Mouse (Mus musculus): ENCODE results near the gene Gm9040. TPM values are rescaled to one million over a fixed set of nuclear protein-coding genes. Genes with fewer than 3 reads are reported as not detected.
"Not testable (repeated sequence)": the region's sequence is repeated elsewhere in the genome, so short reads cannot be mapped to it uniquely, and the experiment has no call there.

Gm9040 gene
- polyA plus RNA-seq (2015; fragmentation: Nextera tagmentation; extraction: Ambion mirVana) = not detected in 2 replicates

- H3K27me3 ChIP-seq; H3K36me3 ChIP-seq; H3K9ac ChIP-seq; H3K9me3 ChIP-seq (replicated peaks); ATAC-seq (replicated peaks; ENCODE audit: insufficient number of reproducible peaks, insufficient read depth, low FRiP score, low read depth); H3K4me3 ChIP-seq; H3K4me1 ChIP-seq (replicated peaks); H3K4me2 ChIP-seq; H3K27ac ChIP-seq: not testable (repeated sequence)
- no CpG with 5 or more reads among the region's 11 CpGs for WGBS
Measured at GRCm38 (mm10) chr10:118326869-118327268, at the start of gene Gm9040. TSS of gene Gm9040 (minus strand) at chr10:118326969.

- H3K9me3 ChIP-seq (replicated peaks) = no peaks in the 10 kb centered on the region
- H3K4me3 ChIP-seq = peak overlapping the region; percentile 30
Measured at GRCm38 (mm10) chr10:118370443-118370842, 43.7 kb upstream of the Gm9040 start.

DNA sequence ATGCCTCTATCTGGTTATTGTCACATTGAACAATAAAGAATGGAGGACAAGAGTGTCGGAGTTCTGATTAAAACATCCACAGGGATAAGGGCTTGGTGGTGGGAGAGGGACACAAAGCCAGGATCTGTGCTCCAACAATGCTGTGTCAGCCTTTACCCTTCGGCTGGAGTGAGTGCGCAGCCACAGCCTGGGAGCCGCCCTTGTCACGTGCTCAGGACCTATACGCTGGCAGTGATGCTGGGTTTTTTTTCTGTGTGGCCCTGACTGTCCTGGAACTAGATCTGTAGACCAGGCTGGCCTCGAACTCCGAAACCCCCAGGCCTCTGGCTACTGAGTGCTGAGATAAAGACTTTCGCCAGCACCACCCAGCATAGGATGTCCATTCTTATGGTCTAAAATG, 42.7 kb upstream of the Gm9040 start:
- Histone ChIP-seq H3K4me3 (no peak overlapping the region), H3K9me3 (replicated peaks) (no peaks in the 10 kb centered on the region), H3K4me1 (replicated peaks) (no peaks in the 10 kb centered on the region), H3K27ac (no peak overlapping the region), H3K4me2 (no peak overlapping the region), H3K9ac (no peak overlapping the region), H3K36me3 (no peaks in the 10 kb centered on the region), H3K27me3 (no peaks in the 10 kb centered on the region)
- no peak for ATAC-seq (replicated peaks; ENCODE audit: insufficient number of reproducible peaks, insufficient read depth, low FRiP score, low read depth)
- 88% methylated on average over 9 of the region's 9 CpGs for WGBS

More at GRCm38 (mm10) chr10:118370443-118370842, 43.7 kb upstream of the Gm9040 start:
- Histone ChIP-seq H3K27me3 (no peaks in the 10 kb centered on the region), H3K27ac (no peak overlapping the region), H3K36me3 (no peaks in the 10 kb centered on the region), H3K9ac (no peak overlapping the region), H3K4me2 (peak overlapping the region; percentile 52), H3K4me1 (replicated peaks) (no peaks in the 10 kb centered on the region)
- WGBS = 5% methylated on average over 10 of the region's 10 CpGs
- ATAC-seq (replicated peaks; ENCODE audit: insufficient number of reproducible peaks, insufficient read depth, low FRiP score, low read depth) = peak; percentile 55; the same call in 1 of the 2 replicates

DNA sequence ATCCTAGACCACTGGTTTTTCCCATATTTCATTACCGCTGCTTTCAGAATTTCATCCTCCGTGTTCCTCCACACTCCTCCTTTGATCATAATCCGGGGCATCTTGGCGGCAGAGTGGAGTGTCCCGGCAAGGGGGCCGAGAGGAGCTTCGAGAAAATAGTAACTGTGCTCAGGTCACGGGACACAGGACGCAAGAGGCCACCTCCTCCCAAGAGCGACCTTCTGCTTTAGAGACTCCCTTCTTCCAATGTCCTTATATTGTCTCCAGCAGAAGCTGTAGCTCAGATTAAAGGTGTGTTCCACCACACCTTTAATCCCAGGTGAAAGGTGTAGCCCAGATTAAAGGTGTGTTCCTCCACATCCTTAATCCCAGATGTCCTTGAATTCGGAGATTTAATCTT, 27.2 kb upstream of the Gm9040 start, which contains the start of gene Gm9049:
TSS of gene Gm9049 (minus strand) at position 101 of the 400 bp plus-strand sequence.
- not testable (repeated sequence) for H3K36me3 ChIP-seq, H3K4me2 ChIP-seq

DNA sequence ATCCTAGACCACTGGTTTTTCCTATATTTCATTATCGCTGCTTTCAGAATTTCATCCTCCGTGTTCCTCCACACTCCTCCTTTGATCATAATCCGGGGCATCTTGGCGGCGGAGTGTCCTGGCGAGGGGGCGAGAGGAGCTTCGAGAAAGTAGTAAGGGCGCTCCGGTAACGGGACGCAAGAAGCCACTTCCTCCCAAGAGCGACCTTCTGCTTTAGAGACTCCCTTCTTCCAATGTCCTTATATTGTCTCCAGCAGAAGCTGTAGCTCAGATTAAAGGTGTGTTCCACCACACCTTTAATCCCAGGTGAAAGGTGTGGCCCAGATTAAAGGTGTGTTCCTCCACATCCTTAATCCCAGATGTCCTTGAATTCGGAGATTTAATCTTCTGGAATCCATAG, 21.8 kb upstream of the Gm9040 start, which contains the start of gene Gm9048:
TSS of gene Gm9048 (minus strand) at position 101 of the 400 bp plus-strand sequence.
- not testable (repeated sequence) for H3K27me3 ChIP-seq; H3K4me1 ChIP-seq (replicated peaks); H3K27ac ChIP-seq; H3K36me3 ChIP-seq; H3K4me3 ChIP-seq; ATAC-seq (replicated peaks; ENCODE audit: insufficient number of reproducible peaks, insufficient read depth, low FRiP score, low read depth); H3K4me2 ChIP-seq; H3K9me3 ChIP-seq (replicated peaks); H3K9ac ChIP-seq
- 56% methylated on average over 1 of the region's 14 CpGs for WGBS

More for the DNA sequence above, 27.2 kb upstream of the Gm9040 start, which contains the start of gene Gm9049:
- H3K27me3 ChIP-seq; H3K27ac ChIP-seq; H3K4me1 ChIP-seq (replicated peaks); H3K9ac ChIP-seq; H3K9me3 ChIP-seq (replicated peaks); H3K4me3 ChIP-seq; ATAC-seq (replicated peaks; ENCODE audit: insufficient number of reproducible peaks, insufficient read depth, low FRiP score, low read depth): not testable (repeated sequence)
- 80% methylated on average over 1 of the region's 11 CpGs for WGBS

GRCm38 (mm10) chr10:118343155-118343554, 16.4 kb upstream of the Gm9040 start, which contains the start of gene Gm9046:
TSS of gene Gm9046 (minus strand) at chr10:118343255.
- not testable (repeated sequence) for H3K27ac ChIP-seq; H3K9ac ChIP-seq; ATAC-seq (replicated peaks; ENCODE audit: insufficient number of reproducible peaks, insufficient read depth, low FRiP score, low read depth); H3K4me3 ChIP-seq; H3K27me3 ChIP-seq; H3K4me2 ChIP-seq; H3K36me3 ChIP-seq; H3K4me1 ChIP-seq (replicated peaks); H3K9me3 ChIP-seq (replicated peaks)
- WGBS = no CpG with 5 or more reads among the region's 14 CpGs

DNA sequence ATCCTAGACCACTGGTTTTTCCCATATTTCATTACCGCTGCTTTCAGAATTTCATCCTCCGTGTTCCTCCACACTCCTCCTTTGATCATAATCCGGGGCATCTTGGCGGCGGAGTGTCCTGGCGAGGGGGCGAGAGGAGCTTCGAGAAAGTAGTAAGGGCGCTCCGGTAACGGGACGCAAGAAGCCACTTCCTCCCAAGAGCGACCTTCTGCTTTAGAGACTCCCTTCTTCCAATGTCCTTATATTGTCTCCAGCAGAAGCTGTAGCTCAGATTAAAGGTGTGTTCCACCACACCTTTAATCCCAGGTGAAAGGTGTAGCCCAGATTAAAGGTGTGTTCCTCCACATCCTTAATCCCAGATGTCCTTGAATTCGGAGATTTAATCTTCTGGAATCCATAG, 11.0 kb upstream of the Gm9040 start, which contains the start of gene Gm9045:
TSS of gene Gm9045 (minus strand) at position 101 of the 400 bp plus-strand sequence.
- not testable (repeated sequence) for H3K9me3 ChIP-seq (replicated peaks); H3K9ac ChIP-seq; ATAC-seq (replicated peaks; ENCODE audit: insufficient number of reproducible peaks, insufficient read depth, low FRiP score, low read depth); H3K27me3 ChIP-seq; H3K4me3 ChIP-seq; H3K4me2 ChIP-seq; H3K36me3 ChIP-seq; H3K4me1 ChIP-seq (replicated peaks); H3K27ac ChIP-seq
- no CpG with 5 or more reads among the region's 14 CpGs for WGBS

DNA sequence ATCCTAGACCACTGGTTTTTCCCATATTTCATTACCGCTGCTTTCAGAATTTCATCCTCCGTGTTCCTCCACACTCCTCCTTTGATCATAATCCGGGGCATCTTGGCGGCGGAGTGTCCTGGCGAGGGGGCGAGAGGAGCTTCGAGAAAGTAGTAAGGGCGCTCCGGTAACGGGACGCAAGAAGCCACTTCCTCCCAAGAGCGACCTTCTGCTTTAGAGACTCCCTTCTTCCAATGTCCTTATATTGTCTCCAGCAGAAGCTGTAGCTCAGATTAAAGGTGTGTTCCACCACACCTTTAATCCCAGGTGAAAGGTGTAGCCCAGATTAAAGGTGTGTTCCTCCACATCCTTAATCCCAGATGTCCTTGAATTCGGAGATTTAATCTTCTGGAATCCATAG, 5.5 kb upstream of the Gm9040 start, which contains the start of gene Gm9044:
TSS of gene Gm9044 (minus strand) at position 101 of the 400 bp plus-strand sequence.
- WGBS = no CpG with 5 or more reads among the region's 14 CpGs
- not testable (repeated sequence) for ATAC-seq (replicated peaks; ENCODE audit: insufficient number of reproducible peaks, insufficient read depth, low FRiP score, low read depth); H3K4me3 ChIP-seq; H3K27me3 ChIP-seq; H3K9me3 ChIP-seq (replicated peaks); H3K4me2 ChIP-seq; H3K9ac ChIP-seq; H3K27ac ChIP-seq; H3K36me3 ChIP-seq; H3K4me1 ChIP-seq (replicated peaks)

DNA sequence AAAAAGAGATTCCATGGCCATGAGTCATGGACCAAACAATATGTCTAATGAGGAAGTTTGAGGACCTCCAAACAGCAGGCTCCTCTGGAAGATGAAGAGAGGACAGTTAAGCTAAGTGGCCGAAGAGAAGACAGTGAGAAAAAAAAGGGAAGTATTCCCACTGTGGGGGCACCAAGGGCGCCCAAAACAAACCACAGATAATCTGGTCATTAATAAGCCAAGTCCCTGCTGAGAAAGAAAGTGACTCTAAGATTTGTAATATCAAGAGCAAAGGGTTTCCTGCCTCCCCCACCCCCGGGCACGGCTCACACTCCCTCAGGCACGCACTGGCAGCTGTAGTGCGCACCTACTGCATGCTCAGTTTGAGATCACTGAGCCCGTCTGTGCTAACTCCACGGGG, 7.7 kb downstream of the Gm9040 start:
- ATAC-seq (replicated peaks; ENCODE audit: insufficient number of reproducible peaks, insufficient read depth, low FRiP score, low read depth) = no peak
- H3K4me3 ChIP-seq = no peak overlapping the region
- no peak overlapping the region for H3K27ac ChIP-seq
- 70% methylated on average over 8 of the region's 8 CpGs for WGBS
- H3K4me2 ChIP-seq = no peak overlapping the region
- no peak overlapping the region for H3K9ac ChIP-seq
- no peaks in the 10 kb centered on the region for H3K27me3 ChIP-seq
- no peaks in the 10 kb centered on the region for H3K9me3 ChIP-seq (replicated peaks)
- H3K4me1 ChIP-seq (replicated peaks) = no peaks in the 10 kb centered on the region
- no peaks in the 10 kb centered on the region for H3K36me3 ChIP-seq

GRCm38 (mm10) chr10:118302133-118302532, 24.6 kb downstream of the Gm9040 start:
- H3K4me3 ChIP-seq; H3K4me2 ChIP-seq; H3K27me3 ChIP-seq; H3K36me3 ChIP-seq; H3K27ac ChIP-seq; ATAC-seq (replicated peaks; ENCODE audit: insufficient number of reproducible peaks, insufficient read depth, low FRiP score, low read depth); H3K9ac ChIP-seq; H3K4me1 ChIP-seq (replicated peaks); H3K9me3 ChIP-seq (replicated peaks): not testable (repeated sequence)
- WGBS = 49% methylated on average over 2 of the region's 2 CpGs

DNA sequence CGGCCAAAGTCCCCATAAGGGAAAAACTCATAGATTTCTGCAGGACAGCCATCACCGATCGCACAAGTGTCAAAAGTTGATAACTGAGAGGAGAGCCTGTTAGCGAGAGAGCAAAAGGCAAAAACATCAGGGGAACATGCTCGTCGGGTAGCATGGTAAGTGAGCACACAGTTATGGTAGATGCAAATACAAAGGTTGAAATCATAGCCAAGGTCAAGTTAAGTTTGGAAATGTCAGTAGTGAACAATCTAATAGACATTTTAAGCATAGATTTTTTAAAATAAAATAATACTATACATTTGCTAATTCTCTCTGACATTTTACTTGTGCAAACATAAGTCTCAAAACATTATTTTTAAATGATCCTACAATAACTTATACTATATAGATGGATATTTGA, 31.8 kb downstream of the Gm9040 start, which contains the start of gene Iltifb:
TSS of gene Iltifb (minus strand) at position 101 of the 400 bp plus-strand sequence.
- ATAC-seq (replicated peaks; ENCODE audit: insufficient number of reproducible peaks, insufficient read depth, low FRiP score, low read depth) = no peak

GRCm38 (mm10) chr10:118283016-118283415, 43.8 kb downstream of the Gm9040 start:
- H3K9ac ChIP-seq; H3K27ac ChIP-seq; H3K4me2 ChIP-seq; H3K4me3 ChIP-seq; H3K27me3 ChIP-seq; H3K4me1 ChIP-seq (replicated peaks); H3K9me3 ChIP-seq (replicated peaks); H3K36me3 ChIP-seq; ATAC-seq (replicated peaks; ENCODE audit: insufficient number of reproducible peaks, insufficient read depth, low FRiP score, low read depth): not testable (repeated sequence)
- 47% methylated on average over 4 of the region's 5 CpGs for WGBS

More for the DNA sequence above, 31.8 kb downstream of the Gm9040 start, which contains the start of gene Iltifb:
- WGBS = 82% methylated on average over 6 of the region's 6 CpGs
- H3K27me3 ChIP-seq = no peaks in the 10 kb centered on the region
- H3K4me1 ChIP-seq (replicated peaks) = no peaks in the 10 kb centered on the region
- H3K4me2 ChIP-seq = no peak within 1 kb of the TSS
- no peaks in the 10 kb centered on the region for H3K9me3 ChIP-seq (replicated peaks)
- H3K36me3 ChIP-seq = no peaks in the 10 kb centered on the region
- no peak within 1 kb of the TSS for H3K9ac ChIP-seq
- H3K27ac ChIP-seq = no peak within 1 kb of the TSS
- no peak within 1 kb of the TSS for H3K4me3 ChIP-seq
